Mouse (Mus musculus) ES-Bruce4 (cell line): Measurements from ENCODE around the gene Anapc10.

Source experiments
- CTCF ChIP-seq: IDR thresholded peaks from one replicate; pipeline ENCODE4 v1.8.1; 2011; ENCODE audit warnings: low read depth, low read length
- EP300 ChIP-seq: IDR thresholded peaks from 2 replicates; pipeline ENCODE4 v1.6.1; 2011; ENCODE audit warnings: low read depth, low read length; ENCODE audit not compliant: insufficient read depth
- POLR2A ChIP-seq: IDR thresholded peaks from one replicate; pipeline ENCODE4 v1.8.1; 2011; ENCODE audit warnings: low read length; ENCODE audit not compliant: insufficient read depth

GRCm38 (mm10) chr8:79804499-79804898, 92.9 kb downstream of the Anapc10 start:
- TF ChIP-seq CTCF (no peak), EP300 (no peak), POLR2A (no peak)
